9 mouse cellular contexts compared by ENCODE assay signal in genomic region chr4:146455321-146455721, GRCm38 (mm10). TPM values are rescaled to one million over a fixed set of nuclear protein-coding genes. Genes with fewer than 3 reads are reported as not detected.
DNase-seq lines count a peak whose midpoint lies in the region; ATAC-seq lines count a peak whose summit lies in the region.
"Had no signal": no experiment of that assay in that cellular context is flagged by ENCODE, and none has a peak within 500 bp of the region (broad histone marks: within the 10 kb centered on the region; RNA-seq: fewer than 3 reads in every experiment).

No protein-coding gene starts in this region.

- no peaks in the 10 kb centered on the region for H3K36me3 ChIP-seq in kidney, embryonic 14.5 days (ENCODE audit: control insufficient read depth, insufficient read depth, low read length)
- 0 out of 2 replicates have a peak, but pooled peaks cover 4% of the 10 kb centered on the region for H3K36me3 ChIP-seq in embryonic facial prominence, embryonic 13.5 days
- no peaks in the 10 kb centered on the region for H3K36me3 ChIP-seq in intestine, embryonic 14.5 days (ENCODE audit: control insufficient read depth, insufficient read depth, low read length)
- H3K36me3 ChIP-seq in midbrain, embryonic 14.5 days (ENCODE audit: control insufficient read depth, insufficient read depth, low read length): no peaks in the 10 kb centered on the region

- WGBS in kidney, embryonic 14.5 days: 95% methylated on average over 7 of the region's 7 CpGs
- 91% methylated on average over 7 of the region's 7 CpGs for WGBS in embryonic facial prominence, embryonic 13.5 days
- WGBS in intestine, embryonic 14.5 days: 96% methylated on average over 7 of the region's 7 CpGs
- 93% methylated on average over 7 of the region's 7 CpGs for WGBS in midbrain, embryonic 14.5 days

- H3K4me1 ChIP-seq in kidney, embryonic 14.5 days (ENCODE audit: control insufficient read depth, insufficient read depth, low read length): no peaks in the 10 kb centered on the region
- H3K4me1 ChIP-seq in embryonic facial prominence, embryonic 13.5 days: no peaks in the 10 kb centered on the region
- H3K4me1 ChIP-seq in intestine, embryonic 14.5 days (replicated peaks; ENCODE audit: control insufficient read depth, insufficient read depth, low read length): no peaks in the 10 kb centered on the region
- no peaks in the 10 kb centered on the region for H3K4me1 ChIP-seq in midbrain, embryonic 14.5 days (ENCODE audit: control insufficient read depth, insufficient read depth, low read length)

- no peak for DNase-seq in kidney, postnatal 36 days
- DNase-seq in intestine, embryonic 14.5 days (ENCODE audit: low spot score): peak; percentile 51
- no peak for DNase-seq in midbrain, embryonic 14.5 days
- no peak for DNase-seq in layer of hippocampus, postnatal 36 days
- DNase-seq in cerebellum, postnatal 36 days: no peak
- no peak for DNase-seq in embryo, embryonic 10.5 days (ENCODE audit: low spot score)
- DNase-seq: cerebellum, adult 9-10 months had no signal

- H3K27me3 ChIP-seq in kidney, embryonic 14.5 days (ENCODE audit: control insufficient read depth, insufficient read depth, low read length): no peaks in the 10 kb centered on the region
- H3K27me3 ChIP-seq in embryonic facial prominence, embryonic 13.5 days: no peaks in the 10 kb centered on the region
- H3K27me3 ChIP-seq in intestine, embryonic 14.5 days (replicated peaks; ENCODE audit: control insufficient read depth, insufficient read depth, low read length): no peaks in the 10 kb centered on the region
- no peaks in the 10 kb centered on the region for H3K27me3 ChIP-seq in midbrain, embryonic 14.5 days (ENCODE audit: control insufficient read depth, insufficient read depth, low read length)

- no peak overlapping the region for H3K9ac ChIP-seq in kidney, embryonic 14.5 days (ENCODE audit: low read depth, low read length)
- H3K9ac ChIP-seq in embryonic facial prominence, embryonic 13.5 days: no peak overlapping the region
- H3K9ac ChIP-seq in intestine, embryonic 14.5 days (ENCODE audit: low read length): no peak overlapping the region
- H3K9ac ChIP-seq in midbrain, embryonic 14.5 days (replicated peaks; ENCODE audit: low read length): no peak overlapping the region

- no peak overlapping the region for H3K4me2 ChIP-seq in kidney, embryonic 14.5 days (replicated peaks; ENCODE audit: low read depth, low read length)
- no peak overlapping the region for H3K4me2 ChIP-seq in embryonic facial prominence, embryonic 13.5 days
- H3K4me2 ChIP-seq in intestine, embryonic 14.5 days (ENCODE audit: low read length): no peak overlapping the region
- no peak overlapping the region for H3K4me2 ChIP-seq in midbrain, embryonic 14.5 days (ENCODE audit: low read length)

- H3K27ac ChIP-seq in kidney, embryonic 14.5 days (ENCODE audit: low read depth, low read length): no peak overlapping the region
- H3K27ac ChIP-seq in embryonic facial prominence, embryonic 13.5 days: no peak overlapping the region
- H3K27ac ChIP-seq in intestine, embryonic 14.5 days (ENCODE audit: low read depth): no peak overlapping the region
- no peak overlapping the region for H3K27ac ChIP-seq in midbrain, embryonic 14.5 days (replicated peaks; ENCODE audit: low read depth, low read length)

- peak; percentile 41 for ATAC-seq in kidney, embryonic 14.5 days (ENCODE audit: low FRiP score, low TSS enrichment)
- ATAC-seq in embryonic facial prominence, embryonic 13.5 days (ENCODE audit: insufficient number of reproducible peaks, insufficient read depth, low FRiP score, low TSS enrichment, low read depth): peak; percentile 27
- ATAC-seq in intestine, embryonic 14.5 days (replicated peaks; ENCODE audit: low FRiP score, low TSS enrichment, low read depth): peak; percentile 42
- ATAC-seq in midbrain, embryonic 14.5 days (ENCODE audit: low FRiP score, low TSS enrichment): peak; percentile 58

- peaks cover 48% of the 10 kb centered on the region for H3K9me3 ChIP-seq in kidney, embryonic 14.5 days (ENCODE audit: control insufficient read depth, low read length)
- H3K9me3 ChIP-seq in embryonic facial prominence, embryonic 13.5 days: peaks cover 62% of the 10 kb centered on the region
- H3K9me3 ChIP-seq in intestine, embryonic 14.5 days (ENCODE audit: control insufficient read depth, low read length): peaks cover 52% of the 10 kb centered on the region
- H3K9me3 ChIP-seq in midbrain, embryonic 14.5 days (ENCODE audit: control insufficient read depth, low read length): peaks cover 60% of the 10 kb centered on the region

- no peak overlapping the region for H3K4me3 ChIP-seq in kidney, embryonic 14.5 days (ENCODE audit: low read length)
- no peak overlapping the region for H3K4me3 ChIP-seq in embryonic facial prominence, embryonic 13.5 days
- H3K4me3 ChIP-seq in intestine, embryonic 14.5 days (ENCODE audit: low read depth, low read length): no peak overlapping the region
- H3K4me3 ChIP-seq in midbrain, embryonic 14.5 days (replicated peaks; ENCODE audit: low read depth, low read length): no peak overlapping the region

RNA-seq across cellular contexts. Expression of gene Zfp992, which starts 6.5 kb away (rescaled TPM):
- 5.1 and 6.7 TPM in 2 replicates for polyA plus RNA-seq in kidney, embryonic 14.5 days (2014; fragmentation: Nextera tagmentation; extraction: Ambion mirVana)
- 2.7 and 3.7 TPM in 2 replicates for polyA plus RNA-seq in embryonic facial prominence, embryonic 13.5 days (2015; fragmentation: Nextera tagmentation; extraction: Ambion mirVana)
- polyA plus RNA-seq in intestine, embryonic 14.5 days (2014; fragmentation: Nextera tagmentation; extraction: Ambion mirVana): 4.4 and 5.9 TPM in 2 replicates
- polyA plus RNA-seq in midbrain, embryonic 14.5 days (2014; fragmentation: Nextera tagmentation; extraction: Ambion mirVana): 2.6 and 2.9 TPM in 2 replicates
- 1 to 10 TPM; 2.4 to 2.8 TPM for total RNA-seq in layer of hippocampus, postnatal 36 days (2021)

RNA-seq across cellular contexts. Expression of gene Zfp981, which starts 46.5 kb away (rescaled TPM):
- 0.13 TPM in 1 of 2 replicates, not detected in the other for polyA plus RNA-seq in kidney, embryonic 14.5 days (2014; fragmentation: Nextera tagmentation; extraction: Ambion mirVana)
- polyA plus RNA-seq in embryonic facial prominence, embryonic 13.5 days (2015; fragmentation: Nextera tagmentation; extraction: Ambion mirVana): 0.37 TPM in 1 of 2 replicates, not detected in the other
- 0.11 TPM in 1 of 2 replicates, not detected in the other for polyA plus RNA-seq in intestine, embryonic 14.5 days (2014; fragmentation: Nextera tagmentation; extraction: Ambion mirVana)
- polyA plus RNA-seq in midbrain, embryonic 14.5 days (2014; fragmentation: Nextera tagmentation; extraction: Ambion mirVana): 0.15 and 0.26 TPM in 2 replicates
- under 1 TPM; 0.70 to 0.76 TPM for total RNA-seq in layer of hippocampus, postnatal 36 days (2021)
